Mouse (Mus musculus): ENCODE data around the gene Dnaic1.

The Dnaic1 gene

DNA sequence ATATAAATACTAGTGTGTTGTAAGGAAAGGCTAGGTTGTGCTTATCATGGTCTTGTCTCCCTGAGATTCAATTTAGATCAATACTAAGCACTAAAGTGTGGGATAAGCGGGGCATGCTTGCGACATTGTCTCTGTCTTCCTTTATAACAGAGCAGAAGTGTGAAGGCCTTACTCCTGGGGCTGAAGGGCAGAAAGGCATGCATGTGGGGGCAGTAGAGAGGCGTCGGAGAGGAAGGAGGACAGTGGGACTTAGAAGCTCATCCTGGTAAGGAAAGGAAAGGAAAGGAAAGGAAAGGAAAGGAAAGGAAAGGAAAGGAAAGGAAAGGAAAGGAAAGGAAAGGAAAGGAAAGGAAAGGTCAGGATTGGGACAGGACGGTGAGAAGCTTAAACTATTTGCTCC, 1.9 kb downstream of the Dnaic1 start:
- no peak for DNase-seq (ENCODE audit: low spot score in 2 of 2)

GRCm38 (mm10) chr4:41573492-41573891, 3.9 kb downstream of the Dnaic1 start:
- DNase-seq (ENCODE audit: low spot score in 2 of 2): no peak

DNA sequence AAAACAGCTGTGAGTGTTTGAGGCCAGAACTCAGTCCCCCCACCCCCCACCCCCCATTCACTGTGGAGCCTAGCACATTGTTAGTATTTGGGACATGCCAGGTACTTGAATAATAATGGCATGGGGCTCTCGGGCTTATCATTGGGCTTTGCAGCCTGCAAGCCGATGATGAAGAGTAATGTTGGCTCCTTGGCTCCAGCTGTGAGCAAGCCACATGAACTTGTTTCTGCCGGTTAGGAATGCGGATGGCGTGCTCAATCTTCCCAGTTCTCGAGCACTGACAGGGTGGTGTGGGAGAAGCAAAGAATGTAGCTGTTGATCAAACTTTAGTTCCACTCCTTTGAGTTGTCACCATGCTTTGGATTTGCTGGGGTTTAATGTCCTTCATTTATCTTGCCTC, 6.3 kb downstream of the Dnaic1 start:
- no peak for DNase-seq (ENCODE audit: low spot score in 2 of 2)

GRCm38 (mm10) chr4:41583353-41583752, 13.8 kb downstream of the Dnaic1 start:
- DNase-seq (ENCODE audit: low spot score in 2 of 2): no peak

GRCm38 (mm10) chr4:41602818-41603217, 33.2 kb downstream of the Dnaic1 start:
- no peak for DNase-seq (ENCODE audit: low spot score in 2 of 2)

DNA sequence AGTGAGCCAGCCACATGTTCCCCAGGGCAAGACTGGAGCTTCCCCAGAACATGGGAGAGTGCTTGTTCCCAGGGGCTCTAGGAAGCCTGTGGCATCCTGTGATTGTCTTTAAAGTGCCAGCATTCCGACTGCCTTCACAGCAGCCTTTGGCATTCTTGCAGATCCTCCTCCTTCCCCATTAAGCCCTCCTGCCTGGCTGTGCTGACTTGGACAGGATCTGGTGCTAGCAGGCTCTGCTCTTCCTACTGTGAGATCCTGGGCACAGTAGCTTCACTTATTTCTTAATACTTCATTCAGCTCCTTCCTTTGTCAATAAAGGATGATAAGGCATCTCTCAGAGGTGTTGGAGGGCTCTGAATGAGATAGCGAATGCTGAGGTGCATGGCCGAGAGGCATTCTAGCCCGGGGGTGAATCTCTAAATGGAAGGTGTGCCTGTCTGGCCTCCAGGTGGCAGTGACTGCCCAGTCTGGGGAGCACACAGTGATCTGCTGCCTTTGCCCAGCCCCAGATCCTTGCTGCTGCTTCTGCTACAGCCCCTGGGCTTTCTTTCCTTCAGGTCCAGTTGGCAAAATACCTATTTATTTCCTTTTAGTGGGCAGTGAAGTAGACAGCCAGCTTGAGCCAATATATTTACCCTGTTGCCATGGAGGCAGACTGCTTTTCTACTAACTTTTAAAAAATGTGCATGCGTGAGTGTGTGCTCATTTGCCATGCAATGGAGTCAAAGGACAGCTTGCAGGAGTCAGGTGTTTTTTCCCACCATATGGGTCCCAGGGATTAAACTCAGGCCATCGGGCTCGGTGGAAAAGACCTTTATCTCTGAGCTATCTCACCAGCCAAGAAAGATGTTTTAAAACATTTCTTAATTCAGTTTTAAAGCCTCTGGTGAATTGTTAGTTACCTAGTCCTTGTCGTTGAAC, 35.2 kb downstream of the Dnaic1 start:
- no peak for DNase-seq (ENCODE audit: low spot score in 2 of 2)

- no peak for DNase-seq (ENCODE audit: low spot score in 2 of 2)
Observed at GRCm38 (mm10) chr4:41606784-41607183, 37.2 kb downstream of the Dnaic1 start.

GRCm38 (mm10) chr4:41609681-41610593, 40.4 kb downstream of the Dnaic1 start:
- no peak for DNase-seq (ENCODE audit: low spot score in 2 of 2)

DNA sequence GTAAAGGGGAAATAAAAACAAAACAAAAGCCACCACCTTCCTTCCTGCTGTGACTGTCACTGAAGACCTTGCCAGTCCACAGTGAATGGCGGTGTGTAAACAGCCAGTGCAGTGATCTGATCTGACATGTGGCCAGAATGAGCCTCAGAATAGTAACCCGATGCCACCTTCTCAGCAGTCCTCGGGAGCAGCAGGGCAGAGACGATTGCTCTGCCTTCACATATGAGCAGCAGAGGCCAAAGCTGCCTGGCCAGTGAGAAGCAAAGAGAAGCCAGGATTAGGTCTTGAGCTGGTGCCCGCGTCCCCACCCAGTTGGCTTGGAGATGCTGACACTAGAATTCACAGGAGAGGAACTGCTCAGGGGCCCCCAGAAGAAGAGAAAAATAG, 41.0 kb downstream of the Dnaic1 start:
- no peak for DNase-seq (ENCODE audit: low spot score in 2 of 2)

- DNase-seq (ENCODE audit: low spot score in 2 of 2): no peak
Observed at GRCm38 (mm10) chr4:41612166-41612565, 42.6 kb downstream of the Dnaic1 start.

DNA sequence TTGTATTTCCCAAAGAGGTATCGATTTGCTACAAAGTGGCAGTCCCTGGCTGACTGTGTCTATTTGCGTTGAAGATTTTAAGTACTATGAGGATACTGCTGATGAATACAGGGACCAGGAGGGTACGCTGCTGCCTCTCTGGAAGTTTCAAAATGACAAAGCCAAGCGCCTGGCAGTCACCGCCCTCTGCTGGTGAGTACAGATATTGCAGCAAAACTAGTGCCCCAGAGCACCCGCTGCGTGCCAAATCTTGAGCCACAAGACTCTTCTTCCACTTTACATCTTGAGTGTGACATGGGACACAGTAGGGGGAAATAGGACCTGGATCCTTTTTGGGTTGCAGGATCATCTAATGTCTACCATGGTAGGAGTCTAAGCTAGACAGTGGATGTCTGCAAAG, 44.6 kb downstream of the Dnaic1 start:
- DNase-seq (ENCODE audit: low spot score in 2 of 2): peak in 1 of 2 experiments; percentile 92

GRCm38 (mm10) chr4:41615661-41616599, 46.4 kb downstream of the Dnaic1 start:
- peak; percentile 77 to 81 for DNase-seq (ENCODE audit: low spot score in 2 of 2)

DNA sequence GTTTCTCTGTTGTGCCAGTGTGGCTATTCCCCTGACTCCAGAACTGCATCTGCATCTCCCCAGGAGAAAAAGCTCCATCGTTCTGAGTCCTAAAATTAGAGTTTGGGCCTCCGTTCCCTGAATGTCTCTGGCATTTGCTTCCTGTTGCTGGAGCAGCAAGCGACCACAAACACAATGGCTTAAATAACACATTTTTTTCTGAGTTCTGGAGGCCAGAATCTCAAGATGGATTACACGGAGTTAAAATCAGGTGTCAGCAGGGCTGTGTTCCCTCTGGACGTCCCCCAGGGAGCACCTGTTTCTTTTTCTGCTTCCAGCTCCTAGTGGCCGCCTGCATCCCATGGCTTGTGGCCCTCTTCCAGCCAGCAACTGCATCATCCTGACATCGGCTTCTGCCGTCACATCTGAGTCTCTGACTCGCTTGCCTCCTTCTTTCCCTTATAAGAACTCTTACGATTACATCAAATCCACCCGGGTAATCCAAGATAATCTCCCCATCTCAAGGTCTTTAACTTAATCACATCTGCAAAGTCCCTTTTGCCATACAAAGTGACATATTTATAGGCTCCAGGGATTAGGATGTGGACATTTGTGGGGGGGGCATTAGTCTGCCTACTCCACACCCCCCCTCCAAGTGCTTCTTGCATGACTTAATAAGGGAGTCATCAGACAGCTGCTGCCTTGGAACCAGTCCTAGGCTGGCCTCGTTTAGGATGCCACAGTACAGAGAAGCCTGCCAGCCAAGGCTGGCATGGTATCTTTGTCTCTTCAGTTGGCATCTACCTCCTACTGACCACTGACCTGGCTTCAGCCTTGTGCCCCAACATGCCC, 49.6 kb downstream of the Dnaic1 start:
- DNase-seq (ENCODE audit: low spot score in 2 of 2): peak; percentile 23 to 53

GRCm38 (mm10) chr4:41622071-41622470, 52.5 kb downstream of the Dnaic1 start:
- no peak for DNase-seq (ENCODE audit: low spot score in 2 of 2)

DNA sequence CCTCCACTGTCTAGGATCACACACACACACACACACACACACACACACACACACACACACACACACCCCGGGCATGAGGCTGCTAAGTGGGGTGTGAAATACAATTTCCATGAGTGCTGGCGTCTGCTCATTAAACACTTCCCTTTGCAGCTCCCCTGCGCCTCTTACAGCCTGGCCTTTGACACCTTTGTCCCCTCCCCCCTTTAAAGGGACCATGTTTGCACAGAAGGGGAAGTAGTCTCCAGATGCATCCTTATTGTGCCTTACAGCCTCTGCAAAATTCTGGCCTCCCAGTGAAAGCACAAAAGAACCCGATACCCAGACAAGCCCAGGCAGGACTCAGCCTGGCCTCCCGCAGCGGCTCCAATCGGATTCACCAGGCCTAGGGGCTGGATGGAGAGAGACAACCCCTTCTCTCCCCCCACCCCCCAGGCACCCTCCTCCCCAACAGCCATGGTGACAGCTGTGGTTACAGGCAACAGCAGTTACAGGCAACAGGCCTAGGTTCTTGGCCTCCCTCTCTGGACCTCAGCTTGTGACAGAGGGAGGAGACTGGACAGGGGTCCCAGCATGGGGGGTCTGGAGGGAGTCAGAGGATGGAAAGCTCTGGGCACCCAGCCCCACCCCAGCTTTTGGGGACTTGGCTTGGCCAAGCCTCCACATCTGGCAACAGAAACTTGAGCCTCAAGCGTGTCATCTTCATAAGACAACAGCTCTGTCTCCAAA, 58.8 kb downstream of the Dnaic1 start:
- DNase-seq (ENCODE audit: low spot score in 2 of 2): no peak

DNA sequence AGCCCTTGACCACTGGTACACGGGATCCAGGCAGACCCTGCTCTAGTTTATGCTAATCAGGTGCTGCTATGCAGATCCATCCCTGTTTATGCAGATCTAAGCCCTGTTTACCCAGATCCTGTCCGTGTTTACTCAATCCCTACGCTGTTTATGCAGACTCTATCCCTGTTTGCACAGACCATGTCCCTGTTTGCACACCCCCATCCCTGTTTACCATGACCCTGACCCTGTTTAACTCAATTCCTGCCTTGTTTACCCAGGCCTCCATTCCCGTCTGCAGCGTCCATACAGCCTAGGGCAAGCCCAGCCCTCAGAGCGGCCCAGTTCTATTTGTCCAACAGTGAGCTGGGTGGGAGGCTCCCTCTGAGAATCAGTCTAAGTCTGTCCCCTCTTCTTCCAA, 60.6 kb downstream of the Dnaic1 start:
- DNase-seq (ENCODE audit: low spot score in 2 of 2): no peak

DNA sequence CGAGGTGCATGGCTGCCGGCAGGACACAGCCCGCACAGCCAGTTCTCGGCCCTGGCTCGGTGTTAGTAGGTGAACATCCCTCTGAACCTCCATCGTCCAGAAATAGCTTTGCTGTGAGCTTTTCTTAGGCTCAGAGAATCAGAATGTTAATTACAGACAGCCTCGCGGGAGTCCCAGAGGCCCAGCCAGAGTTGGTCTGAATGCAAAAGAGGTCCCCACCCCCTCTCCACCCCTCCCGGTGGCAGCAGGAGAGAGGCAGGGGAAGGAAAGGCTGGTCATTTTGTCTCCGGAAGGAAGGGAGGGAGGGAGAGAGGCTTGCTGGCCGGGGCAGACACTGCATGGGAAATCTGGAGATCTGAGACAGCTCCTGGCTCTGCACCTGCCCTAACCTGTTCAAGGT, 61.8 kb downstream of the Dnaic1 start:
- DNase-seq (ENCODE audit: low spot score in 2 of 2): no peak

GRCm38 (mm10) chr4:41633001-41633400, 63.4 kb downstream of the Dnaic1 start:
- no peak for DNase-seq (ENCODE audit: low spot score in 2 of 2)

GRCm38 (mm10) chr4:41634631-41635030, 65.1 kb downstream of the Dnaic1 start:
- no peak for DNase-seq (ENCODE audit: low spot score in 2 of 2)

GRCm38 (mm10) chr4:41635224-41635623, 65.6 kb downstream of the Dnaic1 start:
- no peak for DNase-seq (ENCODE audit: low spot score in 2 of 2)
